Mouse (Mus musculus) limb, embryonic 10.5 days (tissue): ENCODE results near the gene 1700029F12Rik. TPM values are rescaled to one million over a fixed set of nuclear protein-coding genes. Genes with fewer than 3 reads are reported as not detected.

Experiments
- DNase-seq: peaks from one replicate; pipeline ENCODE4 v3.0.0-alpha.2; 2017; ENCODE audit warnings: low spot score
- H3K27ac ChIP-seq: fragments of 300-500 bp; sonication (generic); 2 replicates; pipeline ENCODE4 v1.5.1; 2016; ENCODE audit warnings: mild to moderate bottlenecking
- H3K27me3 ChIP-seq: fragments of 300-500 bp; sonication (generic); 2 replicates; pipeline ENCODE4 v1.6.1; 2016; ENCODE audit warnings: low read depth, mild to moderate bottlenecking; ENCODE audit not compliant: poor library complexity, severe bottlenecking
- H3K36me3 ChIP-seq: fragments of 300-500 bp; sonication (generic); 2 replicates; pipeline ENCODE4 v1.6.1; 2016; ENCODE audit warnings: mild to moderate bottlenecking, moderate library complexity
- H3K4me1 ChIP-seq: fragments of 300-500 bp; sonication (generic); 2 replicates; pipeline ENCODE4 v1.6.1; 2016
- H3K4me3 ChIP-seq: fragments of 300-500 bp; sonication (generic); 2 replicates; pipeline ENCODE4 v1.5.1; 2016; ENCODE audit warnings: mild to moderate bottlenecking, moderate library complexity
- H3K9me3 ChIP-seq: fragments of 300-500 bp; sonication (generic); replicated peaks from 2 replicates; pipeline ENCODE4 v1.6.1; 2016; ENCODE audit warnings: mild to moderate bottlenecking
- WGBS: fragments of 180-500 bp; shearing (Covaris S2); methylation state at CpG from one replicate; pipeline ENCODE4 v1.1.7; 2016; 5-methylcytosine and 5-hydroxymethylcytosine counted together
- polyA plus RNA-seq: library from polyadenylated mRNA; unstranded; fragments of >200 nt; fragmentation: Nextera tagmentation; extraction: Ambion mirVana; gene quantifications from 2 replicates; pipeline ENCODE4 v1.2.1, GENCODE M21; 2016

1700029F12Rik gene
- polyA plus RNA-seq, 1 experiment from 2014 or later: not detected

DNA sequence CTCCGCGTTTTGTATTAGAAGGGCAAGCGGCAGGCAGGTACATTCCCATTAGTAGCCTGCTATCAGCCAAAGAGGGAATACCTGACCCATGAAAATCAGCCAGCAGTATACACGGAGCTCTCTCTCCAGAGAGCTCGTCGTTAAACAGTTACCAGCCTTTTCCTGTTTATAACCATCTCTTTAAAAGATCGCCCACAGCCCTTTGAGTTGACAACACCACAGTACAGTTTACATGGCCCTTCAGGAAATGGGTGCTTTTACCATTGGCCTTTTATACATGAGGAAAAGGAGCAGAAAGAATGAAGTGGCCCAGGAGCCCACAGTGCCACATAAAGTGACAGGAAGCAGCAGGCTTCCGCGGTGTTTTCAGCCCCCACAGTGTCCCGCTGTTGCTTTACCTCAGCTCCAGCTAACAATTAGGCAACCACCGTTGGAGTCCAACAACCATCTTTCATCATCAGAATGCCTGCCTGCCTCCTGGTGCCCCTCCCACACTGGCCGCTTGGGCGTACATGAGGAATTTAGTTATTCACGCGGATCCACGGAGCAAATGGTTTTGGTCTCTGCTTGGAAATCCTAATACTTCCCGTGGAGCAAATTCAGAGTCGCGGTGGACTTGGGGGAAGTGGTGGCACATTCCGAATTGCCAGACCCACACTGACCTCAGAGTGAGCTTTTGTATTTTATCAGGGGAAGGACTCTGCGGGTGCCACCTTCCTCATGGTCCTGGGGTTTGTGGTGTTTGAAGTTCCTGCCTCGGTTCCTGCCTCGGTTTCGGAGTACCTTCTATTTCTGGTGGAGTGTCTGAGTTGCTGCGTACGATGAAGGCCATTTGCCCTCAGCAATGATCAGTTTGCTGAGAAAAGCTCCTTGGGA is 50.7 kb downstream of the 1700029F12Rik start:
- H3K4me1 ChIP-seq: peaks cover 30% of the 10 kb centered on the region
- H3K27me3 ChIP-seq: no peaks in the 10 kb centered on the region
- no peaks in the 10 kb centered on the region for H3K36me3 ChIP-seq
- peak; percentile 40 for DNase-seq
- H3K9me3 ChIP-seq: no peaks in the 10 kb centered on the region
- 68% methylated on average over 26 of the region's 26 CpGs for WGBS
- H3K27ac ChIP-seq: no peak overlapping the region; the same call in 1 of the 2 replicates
- no peak overlapping the region for H3K4me3 ChIP-seq

DNA sequence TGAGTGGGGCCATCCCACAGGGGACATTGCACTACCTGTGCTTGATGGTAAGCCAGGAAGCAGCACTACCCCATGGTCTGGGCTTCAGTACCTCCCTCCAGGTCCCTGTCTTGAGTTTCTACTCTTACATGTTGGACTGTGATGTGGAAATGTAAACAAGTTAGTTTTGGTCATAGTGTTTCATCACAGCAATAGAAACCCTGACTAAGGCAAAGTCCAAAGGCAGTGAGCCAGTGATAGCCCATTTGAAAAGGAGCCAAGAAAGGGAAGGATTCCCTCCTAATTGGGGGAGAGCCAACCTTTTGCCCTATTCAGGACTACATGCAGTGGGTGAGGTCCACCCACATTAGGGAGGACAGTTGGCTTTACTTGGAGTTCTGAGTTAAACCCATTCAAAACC is 53.6 kb downstream of the 1700029F12Rik start:
- no peaks in the 10 kb centered on the region for H3K9me3 ChIP-seq
- H3K4me1 ChIP-seq: peaks cover 20% of the 10 kb centered on the region
- no peaks in the 10 kb centered on the region for H3K36me3 ChIP-seq
- H3K27ac ChIP-seq: no peak overlapping the region
- DNase-seq: no peak
- H3K4me3 ChIP-seq: no peak overlapping the region
- no peaks in the 10 kb centered on the region for H3K27me3 ChIP-seq

DNA sequence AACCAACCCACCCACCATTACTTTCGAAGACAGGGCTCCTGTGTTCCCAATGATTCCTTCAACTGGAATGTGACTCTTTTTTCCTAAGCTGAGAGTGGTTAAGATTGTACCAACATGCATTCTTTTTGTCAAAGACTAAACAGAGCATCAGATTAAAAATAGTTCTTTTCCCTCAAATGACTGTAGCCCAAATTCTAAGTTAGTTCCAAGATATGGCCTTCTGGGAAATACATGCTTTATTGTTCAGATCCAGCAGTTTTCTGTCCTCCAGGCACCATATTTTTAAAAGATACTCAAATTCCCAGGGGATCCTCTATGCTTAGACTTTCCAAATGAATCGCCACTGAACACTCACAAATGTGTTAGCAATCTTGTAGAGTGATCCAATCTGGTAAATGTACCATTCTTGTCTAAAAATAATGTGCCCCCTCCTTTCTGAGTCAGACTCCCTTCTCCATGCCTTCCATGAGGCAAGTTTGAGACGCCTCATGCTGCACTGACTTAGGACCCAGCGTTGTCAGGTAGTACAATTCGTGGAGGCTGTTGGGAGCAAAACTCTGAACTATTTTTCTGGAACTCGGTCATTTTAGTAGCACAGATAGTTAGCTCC is 57.1 kb downstream of the 1700029F12Rik start:
- no peaks in the 10 kb centered on the region for H3K27me3 ChIP-seq
- no peak overlapping the region for H3K27ac ChIP-seq
- WGBS: 92% methylated on average over 6 of the region's 6 CpGs
- no peaks in the 10 kb centered on the region for H3K36me3 ChIP-seq
- no peaks in the 10 kb centered on the region for H3K9me3 ChIP-seq
- H3K4me1 ChIP-seq: no peaks in the 10 kb centered on the region
- DNase-seq: no peak
- H3K4me3 ChIP-seq: no peak overlapping the region

DNA sequence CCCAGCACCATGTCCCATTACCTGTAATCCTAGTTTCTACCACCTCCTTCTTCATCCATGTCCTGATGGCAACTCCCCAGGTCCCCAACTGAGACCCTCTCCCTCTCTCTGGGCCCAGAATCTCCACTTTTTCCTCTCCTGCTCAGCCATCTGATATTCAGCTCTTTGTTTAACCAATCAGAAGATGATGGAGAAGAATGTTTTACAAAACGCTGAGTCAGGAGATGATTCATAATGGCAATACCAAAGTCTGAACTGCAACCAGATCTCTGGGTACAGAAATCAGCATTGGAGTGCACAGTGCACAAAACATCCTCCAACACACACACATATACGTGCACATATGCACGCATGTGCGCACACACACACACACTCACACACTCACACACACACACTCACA is 60.8 kb downstream of the 1700029F12Rik start:
- Histone ChIP-seq H3K9me3 (no peaks in the 10 kb centered on the region), H3K4me3 (no peak overlapping the region), H3K4me1 (no peaks in the 10 kb centered on the region), H3K27me3 (no peaks in the 10 kb centered on the region), H3K36me3 (no peaks in the 10 kb centered on the region), H3K27ac (no peak overlapping the region)
- DNase-seq: no peak
- WGBS: 94% methylated on average over 4 of the region's 4 CpGs

Other genes starting within 250 kb of the 1700029F12Rik start
- gene Gcnt4, start 109.7 kb downstream of the 1700029F12Rik start, polyA plus RNA-seq: 0.41 and 0.68 TPM in 2 replicates
- gene Fam169a, start 32.9 kb upstream of the 1700029F12Rik start, polyA plus RNA-seq: 7.5 and 7.8 TPM in 2 replicates
- 1.2 and 2.0 TPM in 2 replicates for gene Gm6169, start 64.9 kb upstream of the 1700029F12Rik start, polyA plus RNA-seq
- gene Gfm2, start 103.6 kb upstream of the 1700029F12Rik start, polyA plus RNA-seq: 41.0 and 41.5 TPM in 2 replicates
- gene Nsa2, start 103.6 kb upstream of the 1700029F12Rik start, polyA plus RNA-seq: 55.6 and 58.7 TPM in 2 replicates
- 15.2 and 18.2 TPM in 2 replicates for gene Hexb, start 164.0 kb upstream of the 1700029F12Rik start, polyA plus RNA-seq
- gene Enc1, start 206.7 kb upstream of the 1700029F12Rik start, polyA plus RNA-seq: 2.5 and 4.3 TPM in 2 replicates